ENCODE assay signal across 8 mouse cellular contexts in genomic region chr11:17952791-17953190, GRCm38 (mm10). TPM values are rescaled to one million over a fixed set of nuclear protein-coding genes. Genes with fewer than 3 reads are reported as not detected.
DNase-seq lines count a peak whose midpoint lies in the region; ATAC-seq and TF ChIP-seq lines count a peak whose summit lies in the region.

No protein-coding gene starts in this region.

- H3K27me3 ChIP-seq in erythroblast, embryonic 14.5 days (ENCODE audit: control insufficient read depth), result no peaks in the 10 kb centered on the region
- no peaks in the 10 kb centered on the region for H3K27me3 ChIP-seq in forebrain, embryonic 11.5 days (ENCODE audit: control insufficient read depth, insufficient read depth, low read length)
- no peaks in the 10 kb centered on the region for H3K27me3 ChIP-seq in liver, embryonic 14.5 days (ENCODE audit: control insufficient read depth, insufficient read depth, low read length)

- H3K27ac ChIP-seq in forebrain, embryonic 11.5 days (ENCODE audit: low read depth, low read length), result no peak overlapping the region
- peak overlapping the region; percentile 88 for H3K27ac ChIP-seq in liver, embryonic 14.5 days

- TF ChIP-seq EP300 in liver, embryonic 14.5 days (IDR thresholded peaks at IDR 0.05; ENCODE audit: low read depth), result no peak

- peak overlapping the region; percentile 62 for H3K4me2 ChIP-seq in forebrain, embryonic 11.5 days (ENCODE audit: low read depth, low read length, severe bottlenecking)
- peak overlapping the region; percentile 80 for H3K4me2 ChIP-seq in liver, embryonic 14.5 days (ENCODE audit: low read depth)

- peak overlapping the region; percentile 97 for H3K9ac ChIP-seq in forebrain, embryonic 11.5 days (ENCODE audit: low read length)
- H3K9ac ChIP-seq in liver, embryonic 14.5 days (replicated peaks), result peak overlapping the region; percentile 91

- 8% methylated on average over 3 of the region's 3 CpGs for WGBS in forebrain, embryonic 11.5 days
- WGBS in liver, embryonic 14.5 days (ENCODE audit: insufficient replicate concordance), result under 1% methylated on average over 3 of the region's 3 CpGs

- peaks cover 18% of the 10 kb centered on the region for H3K4me1 ChIP-seq in erythroblast, embryonic 14.5 days (ENCODE audit: control insufficient read depth)
- no peaks in the 10 kb centered on the region for H3K4me1 ChIP-seq in forebrain, embryonic 11.5 days (replicated peaks; ENCODE audit: control insufficient read depth, insufficient read depth, low read length)
- H3K4me1 ChIP-seq in liver, embryonic 14.5 days (replicated peaks; ENCODE audit: control insufficient read depth in 2 of 2, insufficient read depth in 2 of 2, low read length in 1 of 2), result peaks cover 5 to 6% of the 10 kb centered on the region in 2 experiments; a peak in 3 of 4 replicates

- H3K4me3 ChIP-seq in erythroblast, embryonic 14.5 days (replicated peaks), result peak overlapping the region; percentile 100
- H3K4me3 ChIP-seq in forebrain, embryonic 11.5 days (ENCODE audit: low read depth, low read length), result peak overlapping the region; percentile 98
- H3K4me3 ChIP-seq in liver, embryonic 14.5 days (ENCODE audit: insufficient read depth in 1 of 2, low read depth in 2 of 2, low read length in 2 of 2), result peak overlapping the region; percentile 93 to 98

- DNase-seq in CD4-positive helper T cell, adult 2 months (ENCODE audit: low read depth, low spot score), result peak; percentile 66
- no peak for DNase-seq in forebrain, embryonic 11.5 days (ENCODE audit: low spot score)
- peak in 1 of 3 experiments; percentile 31 for DNase-seq in liver, embryonic 14.5 days (ENCODE audit: low read depth in 3 of 3, low spot score in 3 of 3)
- no peak for DNase-seq in ovary, postnatal 10 days (ENCODE audit: low spot score)
- no peak for DNase-seq in left cerebral cortex, adult 8-10 months (ENCODE audit: low spot score in 2 of 2)

- TF ChIP-seq CTCF in liver, embryonic 14.5 days (IDR thresholded peaks at IDR 0.05; ENCODE audit: low read depth), result no peak

- H3K36me3 ChIP-seq in erythroblast, embryonic 14.5 days (ENCODE audit: control insufficient read depth), result peaks cover 39% of the 10 kb centered on the region
- no peaks in the 10 kb centered on the region; the same call in 1 of the 2 replicates for H3K36me3 ChIP-seq in forebrain, embryonic 11.5 days (ENCODE audit: control insufficient read depth, insufficient read depth, low read length)
- peaks cover 13% of the 10 kb centered on the region for H3K36me3 ChIP-seq in liver, embryonic 14.5 days (replicated peaks; ENCODE audit: control insufficient read depth, insufficient read depth, low read depth)

- ATAC-seq in erythroblast, adult 5-6 weeks (replicated peaks; ENCODE audit: low FRiP score, poor library complexity, severe bottlenecking), result no peak
- ATAC-seq in forebrain, embryonic 11.5 days (replicated peaks; ENCODE audit: low FRiP score), result no peak
- ATAC-seq in liver, embryonic 14.5 days (ENCODE audit: insufficient read depth), result no peak
- ATAC-seq in megakaryocyte progenitor cell, adult 5-6 weeks (replicated peaks; ENCODE audit: poor library complexity), result no peak

- no peaks in the 10 kb centered on the region for H3K9me3 ChIP-seq in erythroblast, embryonic 14.5 days (ENCODE audit: control insufficient read depth, low read length)
- H3K9me3 ChIP-seq in forebrain, embryonic 11.5 days (ENCODE audit: control insufficient read depth, low read length), result no peaks in the 10 kb centered on the region
- H3K9me3 ChIP-seq in liver, embryonic 14.5 days (ENCODE audit: control insufficient read depth, low read length), result no peaks in the 10 kb centered on the region

RNA-seq across cellular contexts. Expression of gene Etaa1, which starts 0.9 kb away (rescaled TPM):
- polyA plus RNA-seq in erythroblast, embryonic 14.5 days (2012), result 0.10 and 0.11 TPM in 2 replicates
- total RNA-seq in erythroblast, adult 5-6 weeks (2015; ENCODE audit: low replicate concordance), result 1.3 and 7.9 TPM in 2 replicates
- total RNA-seq in erythroblast, adult 5-6 weeks (2017; ENCODE audit: low replicate concordance), result 6.6 and 8.6 TPM in 2 replicates
- 19.4 and 20.6 TPM in 2 replicates for polyA plus RNA-seq in forebrain, embryonic 11.5 days (2014; fragmentation: Nextera tagmentation; extraction: Ambion mirVana)
- 2.3 and 4.4 TPM in 2 replicates for polyA plus RNA-seq in liver, embryonic 14.5 days (2012; rRNA removed)
- 7.3 and 7.7 TPM in 2 replicates for polyA plus RNA-seq in liver, embryonic 14.5 days (2014; fragmentation: Nextera tagmentation; extraction: Ambion mirVana)
- 25.8 and 29.7 TPM in 2 replicates for total RNA-seq in megakaryocyte progenitor cell, adult 5-6 weeks (2015)
- 15.0 and 19.6 TPM in 2 replicates for total RNA-seq in megakaryocyte progenitor cell, adult 5-6 weeks (2017)
- 1 to 10 TPM; 7.4 to 9.0 (median 8.3) TPM for total RNA-seq in left cerebral cortex, adult 8-10 months (2022)
